Mouse (Mus musculus) T-cell, adult 2 months (primary cell): ENCODE results near the gene Fbxo42.
A peak's percentile ranks its signal among the peaks of the same experiment; 100 is the strongest.

Experiments used
- DNase-seq: peaks from one replicate; pipeline ENCODE4 v3.0.0; 2022; ENCODE audit warnings: low spot score

The Fbxo42 gene

DNA sequence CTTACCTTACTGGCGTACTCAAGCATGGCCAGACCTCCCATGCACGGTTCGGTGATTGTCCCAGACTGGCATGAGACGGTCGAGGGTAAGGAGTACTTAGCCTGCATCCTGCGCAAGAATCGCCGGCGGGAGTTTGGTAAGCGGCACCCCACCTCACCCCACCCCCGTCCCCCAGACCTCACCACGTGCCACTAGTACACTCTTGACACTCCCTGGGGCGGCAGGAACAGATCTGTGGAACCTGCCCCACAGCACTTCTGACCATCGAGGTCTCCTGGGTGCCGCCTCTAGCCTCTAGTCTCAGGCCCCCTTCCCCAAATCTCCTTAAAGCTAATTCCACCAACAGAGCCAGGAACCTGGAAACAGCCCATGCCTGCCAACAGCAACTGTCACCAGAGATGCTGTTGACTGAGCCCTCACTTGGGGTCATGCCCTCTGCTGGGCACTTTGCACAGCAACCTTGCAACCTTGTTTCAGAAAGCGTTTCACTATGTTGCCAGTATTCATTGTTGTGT lies 66.7 kb downstream of the Fbxo42 start:
- DNase-seq = peak; percentile 71

DNA sequence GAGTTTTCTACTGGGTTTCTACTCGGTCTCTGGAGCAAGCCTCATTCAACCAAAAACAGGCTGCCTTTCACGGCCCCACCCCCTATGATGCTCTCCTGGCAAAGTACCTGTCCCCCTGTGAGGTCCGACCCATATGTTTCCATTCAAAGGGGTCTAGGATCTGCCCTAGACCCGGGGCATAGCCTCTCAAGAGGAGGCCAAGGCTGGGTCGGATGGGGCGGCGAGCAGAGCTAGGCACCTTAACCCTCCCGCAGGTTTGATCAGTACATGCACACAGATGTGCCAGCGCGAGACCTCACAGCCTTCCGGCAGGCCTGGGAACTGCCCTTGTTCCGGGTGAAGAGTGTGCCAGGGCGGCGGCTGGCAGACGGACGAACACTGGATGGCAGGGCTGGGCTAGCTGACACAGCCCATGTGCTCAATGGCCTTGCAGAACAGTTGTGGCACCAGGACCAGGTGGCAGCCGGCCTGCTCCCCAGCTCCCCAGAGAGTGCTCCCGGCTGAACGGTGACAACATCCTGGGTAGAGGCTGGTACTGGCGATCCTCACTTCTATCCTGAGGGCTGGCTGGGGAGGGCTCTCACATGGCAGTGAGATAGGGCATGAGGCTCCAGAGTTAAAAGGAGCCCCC lies 72.0 kb downstream of the Fbxo42 start:
- DNase-seq = no peak

DNA sequence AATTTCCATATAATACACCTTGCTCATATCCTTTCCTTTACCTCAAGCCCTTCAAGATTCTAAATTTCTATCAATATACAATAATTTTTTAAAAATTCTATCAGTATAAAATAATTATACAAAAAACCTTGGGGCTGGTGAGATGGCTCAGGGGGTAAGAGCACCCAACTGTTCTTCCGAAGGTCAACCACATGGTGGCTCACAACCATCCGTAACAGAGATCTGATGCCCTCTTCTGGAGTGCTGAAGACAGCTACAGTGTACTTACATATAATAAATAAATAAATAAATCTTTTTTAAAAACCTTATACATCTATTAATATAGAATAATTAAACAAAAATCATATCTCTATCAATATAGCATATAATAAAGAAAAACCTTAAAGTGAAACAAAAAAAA lies 74.1 kb downstream of the Fbxo42 start:
- DNase-seq = no peak

DNA sequence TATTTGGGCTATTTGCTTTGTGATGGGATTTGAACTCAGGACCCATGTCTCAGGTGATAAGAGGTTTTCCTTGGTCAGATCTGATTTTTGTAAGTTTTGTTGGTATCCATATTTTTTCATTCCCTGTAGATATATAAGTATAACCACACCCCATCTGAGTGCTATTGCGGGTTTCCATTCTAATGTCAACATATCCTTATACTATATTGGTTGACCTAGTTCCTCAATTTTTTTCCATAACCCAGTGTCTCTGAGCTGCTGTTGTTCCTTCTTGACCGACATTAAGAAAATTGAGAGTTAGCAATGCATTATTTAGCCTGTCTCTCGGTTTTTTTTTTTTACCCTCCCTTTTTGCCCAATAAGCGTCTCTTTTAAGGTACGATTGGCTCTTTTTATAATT lies 75.0 kb downstream of the Fbxo42 start:
- DNase-seq = no peak

DNA sequence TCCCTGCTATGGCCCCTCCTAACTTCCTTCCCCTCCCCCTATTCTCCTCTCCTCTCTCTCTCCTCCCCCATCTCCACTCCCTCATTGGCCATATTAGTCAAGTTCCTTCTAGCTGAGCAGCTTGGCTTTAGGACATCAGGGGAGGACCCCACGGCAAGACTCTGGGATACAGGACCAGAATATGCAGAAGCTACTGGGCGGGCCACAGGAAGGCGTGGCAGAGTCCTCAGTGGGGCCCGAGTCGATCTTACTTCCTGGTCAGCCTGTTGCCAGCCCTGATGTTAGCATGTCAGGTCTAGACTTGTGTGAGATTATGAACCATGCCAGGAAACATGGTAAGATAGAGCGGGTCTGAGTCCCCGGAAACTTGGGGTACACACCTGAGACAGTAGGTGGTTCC lies 81.0 kb downstream of the Fbxo42 start:
- no peak for DNase-seq

DNA sequence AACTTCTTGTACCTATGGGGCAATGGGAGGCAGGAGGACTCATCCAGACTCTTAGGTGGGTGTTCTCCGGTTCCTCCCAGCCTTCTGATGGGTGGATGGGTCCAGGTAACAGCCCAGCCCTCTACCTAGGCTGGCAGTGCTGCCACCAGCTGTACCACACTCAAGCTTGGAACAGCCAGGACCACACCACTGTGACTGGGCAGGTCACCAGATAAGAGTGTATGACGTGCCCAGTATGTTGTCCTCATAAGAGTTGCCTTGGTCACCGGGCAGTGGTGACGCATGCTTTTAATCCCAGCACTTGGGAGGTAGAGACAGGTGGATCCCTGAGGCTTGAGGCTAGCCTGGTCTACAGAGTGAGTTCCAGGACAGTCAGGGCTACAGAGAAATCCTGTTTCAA lies 85.5 kb downstream of the Fbxo42 start:
- no peak for DNase-seq

DNA sequence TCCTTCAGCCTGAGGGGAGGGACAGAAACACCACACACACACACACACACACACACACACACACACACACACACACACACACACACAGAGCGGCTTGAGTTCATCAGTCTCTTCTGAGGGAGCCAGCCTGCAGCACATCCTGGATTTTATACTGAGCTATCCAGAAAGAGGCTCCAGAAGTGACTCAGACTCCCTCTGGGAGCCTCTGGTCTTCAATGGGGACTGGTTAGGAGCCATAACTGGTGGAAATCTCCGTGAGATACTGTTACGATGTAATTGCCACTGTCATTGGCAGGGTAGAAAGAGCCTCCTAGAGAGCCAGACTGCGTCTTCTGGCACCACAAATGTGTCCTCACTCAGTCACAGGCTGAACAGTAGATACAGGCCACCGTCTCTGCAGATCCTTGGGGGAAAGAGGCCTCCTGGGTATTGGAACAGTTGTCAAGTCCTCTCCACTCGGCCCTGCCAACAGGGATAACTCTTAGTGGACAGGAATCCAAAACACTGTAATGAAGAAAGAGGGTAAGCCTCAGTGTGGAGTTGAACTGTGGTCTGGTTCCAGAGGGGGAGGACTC lies 87.9 kb downstream of the Fbxo42 start:
- DNase-seq = no peak

DNA sequence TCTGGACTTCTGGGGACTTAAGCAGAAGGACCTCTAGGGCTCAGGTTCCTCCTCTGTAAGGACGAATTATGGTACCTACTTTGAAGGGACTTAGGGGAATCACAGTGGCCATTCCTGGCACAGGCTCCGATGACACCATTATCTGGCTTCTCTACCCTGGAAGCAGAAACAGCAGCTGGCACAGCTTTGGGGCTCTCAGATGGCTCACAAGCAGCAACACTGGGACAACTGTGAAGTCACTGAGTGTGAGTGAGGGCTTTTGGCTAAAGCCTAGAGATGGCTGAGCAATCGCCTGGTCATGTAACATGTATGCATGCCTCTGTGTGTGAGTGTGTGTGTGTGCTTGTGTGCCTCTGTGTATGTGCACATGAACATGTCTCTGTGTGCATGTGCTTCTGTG lies 89.1 kb downstream of the Fbxo42 start:
- no peak for DNase-seq

DNA sequence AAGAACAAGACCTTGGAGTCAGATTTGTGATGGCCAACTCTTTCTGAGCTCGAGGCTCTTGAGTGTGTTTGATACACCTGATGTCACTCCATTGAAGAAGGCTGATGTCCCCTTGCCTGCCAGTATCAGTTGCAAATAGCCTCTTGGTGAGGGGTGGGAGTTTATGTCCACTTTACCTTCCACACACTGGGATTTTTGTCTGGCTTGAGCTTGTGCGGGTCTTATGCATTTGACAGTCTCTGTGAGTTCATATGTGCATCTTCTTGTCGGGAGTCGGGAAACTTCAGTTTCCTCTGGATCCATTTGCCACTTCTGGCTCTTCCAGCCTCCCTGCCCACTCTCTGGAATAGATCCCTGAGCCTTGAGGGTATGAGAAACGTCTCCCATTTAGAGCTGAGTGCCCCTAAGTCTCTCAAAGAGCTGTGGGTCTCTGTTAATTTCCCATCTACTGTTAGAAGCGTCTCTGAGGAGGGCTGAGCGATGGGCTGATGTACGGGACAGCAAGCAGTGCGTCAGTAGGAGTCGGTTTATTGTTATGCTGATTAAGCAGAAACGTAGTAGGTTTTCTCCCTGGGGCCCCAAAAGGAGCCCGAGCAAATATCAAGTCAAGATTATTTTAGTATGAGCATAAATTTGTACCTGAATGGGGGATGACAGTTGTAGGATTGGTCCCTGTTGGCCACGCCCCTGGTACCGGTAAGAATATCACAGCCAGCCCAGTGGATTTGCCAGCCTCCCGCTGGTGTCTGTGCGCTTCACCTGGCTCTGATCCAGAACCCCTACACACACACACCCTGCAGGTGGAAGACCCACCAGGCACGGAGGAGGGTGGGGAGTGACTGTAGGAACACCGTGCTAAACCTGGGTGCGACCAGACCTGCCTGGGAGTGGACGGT lies 91.0 kb downstream of the Fbxo42 start:
- DNase-seq = peak; percentile 14

DNA sequence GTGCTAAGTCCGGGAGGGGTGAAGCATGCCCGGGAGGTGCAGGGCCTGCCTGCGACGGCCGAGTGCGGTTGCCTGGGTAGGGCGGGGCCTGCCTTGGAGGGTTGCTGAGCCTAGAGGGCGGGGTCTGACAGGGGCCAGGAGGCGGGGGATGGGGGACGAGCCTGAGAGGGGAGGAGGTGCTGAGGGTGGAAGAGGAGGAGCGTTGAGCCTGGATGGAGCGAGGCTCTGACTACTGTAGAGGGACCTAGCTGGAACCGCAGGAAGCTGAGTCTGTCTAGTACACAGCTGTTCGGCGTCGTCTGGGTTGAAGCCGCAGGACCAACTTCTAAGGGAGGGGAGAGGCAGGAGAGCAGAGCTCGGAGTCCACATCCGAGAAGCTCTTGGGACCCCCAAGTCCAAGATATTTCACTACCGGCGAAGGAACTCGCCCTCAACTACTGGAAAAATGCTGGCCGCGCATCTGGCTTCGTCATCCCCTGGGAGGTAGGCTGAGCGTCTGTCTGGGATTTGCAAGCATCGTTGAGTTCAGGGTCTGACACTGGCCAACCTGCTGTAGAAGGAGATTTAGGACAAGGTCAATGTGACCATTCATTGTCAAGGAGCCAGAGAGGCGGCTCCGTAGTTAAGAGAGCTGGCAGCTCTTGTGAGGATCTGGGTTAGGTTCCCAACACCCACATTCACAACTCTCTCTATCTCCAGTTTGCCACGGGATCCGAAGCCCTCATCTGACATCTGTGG lies 91.8 kb downstream of the Fbxo42 start, which contains the start of gene Arhgef19:
Arhgef19 (plus strand) TSS at position 112 of the 738 bp plus-strand sequence.
- peak; percentile 77 for DNase-seq

DNA sequence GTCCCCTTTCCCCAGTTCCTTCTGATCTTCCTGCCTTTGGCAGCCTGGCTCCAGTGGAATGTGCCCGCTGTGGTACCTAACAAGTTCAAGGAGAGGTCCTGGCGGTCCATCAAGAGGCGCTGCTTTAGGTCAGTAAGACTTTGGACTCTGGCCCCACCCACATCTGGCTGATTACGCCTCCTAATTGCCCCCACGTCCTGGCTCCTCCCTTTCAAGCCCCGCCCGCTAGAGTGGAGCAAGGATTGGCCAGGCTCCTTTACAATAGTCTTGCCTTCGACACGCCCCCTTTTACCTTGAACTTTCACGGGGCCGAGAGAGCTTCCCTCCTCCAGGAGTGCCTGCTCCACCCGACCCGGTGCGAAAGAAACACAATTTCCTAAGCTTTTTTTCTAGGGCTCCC lies 92.9 kb downstream of the Fbxo42 start:
- DNase-seq = no peak

DNA sequence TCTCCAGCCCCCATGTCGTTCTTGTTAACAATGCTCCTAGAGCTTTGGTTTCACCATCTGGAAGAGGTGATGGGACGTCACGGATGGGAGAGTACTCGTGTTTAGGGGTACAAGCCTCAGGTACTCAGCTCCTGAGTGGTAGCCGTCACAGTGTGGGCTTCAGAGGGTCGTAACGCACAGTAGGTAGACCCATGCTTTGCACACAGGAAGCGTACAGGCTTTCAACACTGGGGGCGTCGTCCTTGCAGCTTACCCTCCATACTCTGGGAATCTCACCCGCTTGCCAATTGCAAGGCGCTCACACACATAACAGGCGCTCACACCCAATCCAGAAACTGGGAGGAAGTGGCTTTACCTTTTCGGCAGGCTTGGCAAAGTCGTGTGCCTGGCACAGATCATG lies 94.1 kb downstream of the Fbxo42 start:
- DNase-seq = no peak

DNA sequence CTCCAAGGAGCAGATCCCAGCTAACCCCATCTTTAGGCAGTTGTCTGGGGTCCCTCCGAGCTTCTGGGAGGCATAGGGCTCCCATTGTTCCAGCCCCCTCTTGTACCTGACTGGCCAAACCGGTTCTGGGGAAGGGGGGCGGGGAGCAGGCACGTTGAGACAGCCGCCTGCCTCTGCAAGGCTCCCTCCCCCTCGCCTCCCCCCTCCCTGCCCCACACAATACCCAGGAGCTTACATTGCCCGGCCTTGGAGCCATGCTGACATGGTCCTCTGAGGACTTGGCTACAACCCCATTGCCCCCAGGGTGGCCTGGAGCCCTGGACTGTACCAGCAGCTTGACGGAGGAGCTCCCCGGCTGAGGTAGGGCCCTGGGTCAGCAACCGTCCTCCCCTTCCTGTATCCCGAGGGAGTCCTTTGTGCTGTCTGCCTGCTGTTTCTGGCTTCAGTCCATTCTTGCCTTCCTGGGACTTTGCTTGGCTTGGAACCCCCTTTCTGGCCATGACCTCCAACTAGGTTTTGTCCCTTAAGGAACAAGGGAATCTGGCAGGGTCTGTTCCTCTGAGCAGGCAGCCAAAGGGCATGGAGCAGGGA lies 95.0 kb downstream of the Fbxo42 start:
- no peak for DNase-seq

DNA sequence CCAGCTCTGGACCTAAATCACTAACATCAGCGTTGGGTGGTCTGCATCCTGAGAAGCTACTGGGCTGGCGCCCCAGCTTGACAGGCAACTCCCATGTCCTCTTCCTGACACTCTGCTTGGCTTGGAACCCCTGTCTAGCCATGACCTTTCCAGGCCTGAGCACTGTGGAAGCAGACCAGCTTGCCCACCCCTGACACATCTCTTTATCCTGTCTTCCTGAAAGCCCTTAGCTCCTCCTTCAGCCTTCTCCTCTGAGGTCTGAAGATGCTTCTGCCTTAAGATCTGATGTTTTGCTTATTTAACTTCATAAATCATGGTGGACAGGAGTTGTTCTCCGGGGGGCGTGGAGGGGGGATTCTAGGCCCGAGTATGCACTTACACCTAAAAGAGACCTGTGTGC lies 95.9 kb downstream of the Fbxo42 start:
- no peak for DNase-seq

DNA sequence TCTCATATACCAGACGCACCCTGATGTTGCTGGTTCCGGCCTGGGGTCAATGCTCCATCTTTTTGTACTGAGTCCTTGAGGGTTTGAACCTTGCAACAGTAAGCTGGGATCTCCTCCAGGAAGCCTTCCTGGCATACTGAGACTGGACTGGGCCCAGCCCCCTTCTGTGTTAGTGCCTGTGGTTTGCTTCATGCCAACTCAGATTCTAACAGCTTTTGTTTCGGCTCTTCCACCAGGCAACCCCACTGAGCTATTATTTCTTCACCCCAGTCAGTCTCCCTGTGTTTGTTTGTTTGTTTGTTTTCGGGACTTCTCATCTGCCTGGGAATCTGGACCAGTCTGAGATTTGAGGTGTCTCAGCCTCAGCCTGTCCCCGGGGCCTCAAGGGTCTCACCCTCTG lies 96.7 kb downstream of the Fbxo42 start:
- DNase-seq = no peak

DNA sequence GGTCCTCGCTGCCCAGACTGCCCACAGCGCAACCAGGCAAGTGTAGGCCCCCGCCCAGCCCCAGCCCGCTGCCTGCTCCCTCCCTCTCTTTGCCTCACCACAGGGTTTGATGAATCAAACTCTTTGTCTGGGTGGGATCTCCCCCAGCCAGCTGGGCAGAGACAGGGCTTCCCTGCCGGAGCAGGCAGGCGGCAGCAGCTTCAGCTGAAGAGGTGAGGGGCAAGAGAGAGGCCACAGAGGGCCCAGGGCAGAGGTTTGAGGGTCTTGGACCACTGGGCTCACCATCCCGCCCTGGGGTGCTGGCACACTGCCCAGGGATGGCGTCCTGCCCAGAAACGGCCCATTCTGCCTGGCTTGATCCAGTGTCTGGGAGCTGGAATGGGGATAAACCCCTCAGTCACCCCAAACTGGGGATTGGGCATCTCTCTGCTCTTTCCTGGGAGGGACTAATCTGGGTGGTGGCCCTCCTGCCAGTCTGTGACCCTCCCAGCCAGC lies 97.3 kb downstream of the Fbxo42 start:
- DNase-seq = no peak

DNA sequence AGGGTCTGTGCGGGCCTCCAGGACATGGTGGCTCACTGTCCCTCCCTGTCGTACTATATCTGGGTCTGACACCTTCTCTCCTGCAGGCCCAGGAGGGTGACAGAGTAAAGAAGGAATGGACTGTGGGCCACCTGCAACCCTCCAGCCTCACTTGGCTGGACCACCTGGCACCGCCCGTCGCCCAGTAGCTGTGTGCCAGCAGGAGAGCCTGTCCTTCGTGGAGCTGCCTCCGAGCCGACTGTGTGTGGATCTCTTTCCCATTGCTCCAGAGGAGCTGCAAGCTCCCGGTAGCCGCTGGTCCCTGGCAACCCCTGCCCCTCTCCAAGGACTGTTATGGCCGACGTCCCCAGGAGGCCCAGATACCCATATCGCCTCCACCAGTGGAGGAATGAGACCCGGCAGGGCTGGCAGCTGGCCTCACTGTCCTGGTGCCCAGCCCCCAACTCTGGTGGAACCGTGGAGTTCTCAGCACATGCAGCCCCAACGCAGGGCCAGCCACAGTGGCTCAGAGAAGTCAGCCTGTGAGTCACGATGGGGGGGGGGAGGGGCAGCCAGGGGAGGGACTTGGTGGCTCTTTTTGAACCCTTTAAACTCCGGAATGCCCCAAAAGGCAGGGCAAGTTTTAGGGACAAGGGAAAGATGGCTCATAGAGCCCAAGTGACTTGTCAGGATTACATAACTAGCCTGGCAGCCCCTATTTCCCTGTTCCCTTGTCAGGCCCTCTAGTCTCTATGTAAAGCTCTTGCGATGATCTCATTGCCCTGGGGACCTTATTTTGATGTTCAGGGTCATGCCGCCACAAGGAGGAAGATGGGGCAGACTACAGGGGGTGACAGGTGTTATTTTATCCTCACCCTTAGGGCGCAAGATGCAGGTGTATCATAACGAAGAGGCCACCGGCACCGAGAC lies 98.6 kb downstream of the Fbxo42 start:
- DNase-seq = no peak

DNA sequence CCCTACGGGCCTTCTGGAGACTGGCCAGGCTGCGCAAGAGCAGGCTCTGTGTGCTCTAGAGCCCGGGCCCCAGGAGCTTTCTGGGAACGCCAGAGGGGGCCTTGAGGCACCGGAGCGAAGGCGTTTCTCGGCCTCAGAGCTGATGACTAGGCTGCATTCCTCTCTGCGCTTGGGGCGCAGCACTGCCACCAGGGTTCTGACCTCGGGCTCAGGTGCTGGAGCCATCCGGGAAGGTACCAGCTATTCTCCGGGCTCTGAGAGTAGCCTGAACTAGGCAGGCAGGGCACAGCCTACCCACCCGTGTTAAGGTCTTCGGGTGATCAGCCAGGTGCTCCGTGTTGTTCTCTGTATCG lies 99.3 kb downstream of the Fbxo42 start:
- no peak for DNase-seq

DNA sequence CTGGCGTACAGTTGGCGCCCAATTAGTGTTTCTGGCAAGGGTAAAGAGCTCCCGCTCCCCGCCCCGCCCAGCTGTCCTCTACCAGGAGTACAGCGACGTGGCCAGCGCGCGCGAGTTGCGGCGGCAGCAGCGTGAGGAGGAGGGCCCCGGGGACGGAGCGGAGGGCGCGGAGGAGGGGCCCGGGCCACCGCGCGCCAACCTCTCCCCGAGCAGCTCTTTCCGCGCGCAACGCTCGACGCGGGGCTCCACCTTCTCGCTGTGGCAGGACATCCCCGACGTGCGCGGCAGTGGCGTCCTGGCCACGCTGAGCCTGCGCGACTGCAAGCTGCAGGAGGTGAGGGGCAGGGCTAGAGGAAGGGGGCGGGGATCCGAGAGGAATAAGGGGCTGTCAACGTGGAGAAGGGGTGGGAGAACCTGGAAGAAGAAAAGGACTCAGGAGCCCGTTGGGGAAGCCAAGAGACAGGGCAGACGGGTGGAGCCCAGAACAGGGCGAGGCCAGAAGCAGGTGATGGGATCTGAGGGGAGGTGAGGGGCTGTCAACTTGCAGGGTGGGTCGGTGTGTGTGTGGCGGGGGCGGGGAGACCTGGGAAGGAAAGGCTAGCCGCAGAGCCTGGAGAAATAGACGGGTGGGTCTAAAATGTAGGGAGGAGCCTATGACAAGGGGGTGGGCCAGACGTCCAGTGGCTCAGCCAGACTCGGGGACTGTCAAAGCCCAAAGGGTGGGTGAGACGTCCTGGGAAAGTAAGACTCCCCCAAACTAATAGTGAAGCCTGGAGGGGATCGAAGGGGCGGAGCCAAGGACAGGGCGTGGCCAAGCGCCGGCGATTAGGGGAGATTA lies 100.3 kb downstream of the Fbxo42 start:
- DNase-seq = no peak

DNA sequence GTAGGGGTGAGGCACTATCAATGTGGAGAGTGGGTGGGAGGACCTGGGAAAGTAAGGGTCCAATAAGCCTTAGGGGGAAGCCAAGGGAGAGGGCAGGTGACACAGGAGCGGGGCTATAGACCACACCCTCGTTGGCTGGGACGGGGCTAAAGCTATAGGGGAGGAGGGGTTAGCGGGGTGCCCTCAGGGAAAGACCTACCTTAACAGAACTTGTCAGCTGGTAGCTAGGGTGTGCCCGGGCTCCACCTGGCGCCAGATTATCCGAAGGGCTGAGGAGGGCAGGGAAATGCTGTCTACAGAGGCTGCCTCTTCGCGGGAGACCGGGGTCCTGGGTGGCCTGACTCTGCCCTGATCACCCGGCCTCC lies 100.9 kb downstream of the Fbxo42 start:
- no peak for DNase-seq
